Mouse (Mus musculus) cerebellum, postnatal 4 days (tissue): ENCODE measurements around the gene Dok7.

ENCODE experiments used
- DNase-seq, 2 experiments: peaks; one replicate each; pipeline ENCODE4 v3.0.0; 2022; ENCODE audit warnings: low spot score in 2 of 2, mixed read lengths in 1 of 2

Gene Dok7

GRCm38 (mm10) chr5:35116002-35116401 is 59.4 kb downstream of the Dok7 start:
- no peak for DNase-seq

GRCm38 (mm10) chr5:35117633-35118032 is 61.1 kb downstream of the Dok7 start:
- no peak for DNase-seq

GRCm38 (mm10) chr5:35118418-35118817 is 61.9 kb downstream of the Dok7 start:
- DNase-seq: peak in 1 of 2 experiments; percentile 59

- no peak for DNase-seq
Observed at GRCm38 (mm10) chr5:35120024-35120423, 63.5 kb downstream of the Dok7 start.

GRCm38 (mm10) chr5:35129208-35129607 is 72.6 kb downstream of the Dok7 start:
- DNase-seq: no peak

- DNase-seq: no peak
Observed at GRCm38 (mm10) chr5:35129767-35130191, 73.2 kb downstream of the Dok7 start.

- no peak for DNase-seq
Observed at GRCm38 (mm10) chr5:35131237-35131636, 74.7 kb downstream of the Dok7 start.

- peak; percentile 89 to 96 for DNase-seq
Observed at GRCm38 (mm10) chr5:35131773-35132172, 75.2 kb downstream of the Dok7 start.

GRCm38 (mm10) chr5:35132278-35132980 is 75.9 kb downstream of the Dok7 start:
- no peak for DNase-seq

- DNase-seq: no peak
Observed at GRCm38 (mm10) chr5:35133468-35133867, 76.9 kb downstream of the Dok7 start.

GRCm38 (mm10) chr5:35134286-35134685 is 77.7 kb downstream of the Dok7 start:
- no peak for DNase-seq

GRCm38 (mm10) chr5:35135903-35136302 is 79.3 kb downstream of the Dok7 start:
- DNase-seq: no peak
